Mouse (Mus musculus) E14TG2a.4 (cell line): ENCODE measurements around the gene Nod1.

ENCODE experiments used
- CTCF ChIP-seq: conservative IDR thresholded peaks from 2 replicates; pipeline ENCODE4 v1.5.1; 2014; ENCODE audit warnings: low read length
- NANOG ChIP-seq: IDR thresholded peaks from 2 replicates; pipeline ENCODE4 v1.6.1; 2014; ENCODE audit warnings: borderline replicate concordance, low read length, mixed read lengths
- POU5F1 ChIP-seq: IDR thresholded peaks from 2 replicates; pipeline ENCODE4 v1.6.1; 2014; ENCODE audit warnings: low read length, borderline replicate concordance

DNA sequence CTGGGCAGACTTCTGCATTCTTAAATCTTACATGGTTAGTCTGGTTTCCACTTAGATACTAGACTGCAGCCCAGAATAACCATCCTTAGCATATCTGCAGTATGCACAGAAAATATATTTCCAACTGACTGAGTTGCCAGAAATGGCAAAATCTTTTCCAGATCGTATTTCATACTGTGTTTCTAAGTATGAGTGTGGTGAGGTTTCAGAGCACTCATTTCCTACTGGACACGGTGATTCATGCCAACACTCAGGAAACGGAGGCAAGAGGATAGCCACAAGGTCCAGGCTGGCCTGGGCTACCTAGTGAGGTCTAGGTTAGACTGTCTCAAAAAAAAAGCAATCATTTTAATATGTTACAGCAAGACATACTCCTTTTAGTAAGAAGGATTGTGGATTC is 81.0 kb downstream of the Nod1 start:
- TF ChIP-seq CTCF (no peak), NANOG (no peak), POU5F1 (no peak)
